Mouse (Mus musculus) heart, adult 8-10 months (tissue): ENCODE measurements around the gene Tesc. TPM values are rescaled to one million over a fixed set of nuclear protein-coding genes. Genes with fewer than 3 reads are reported as not detected.

ENCODE experiments used
- DNase-seq: peaks from one replicate; pipeline ENCODE4 v3.0.0; 2022; ENCODE audit warnings: low spot score
- total RNA-seq, 4 experiments: library from RNA; stranded (reverse); gene quantifications; 2 replicates each; pipeline ENCODE4 v1.2.4; 2022

The Tesc gene
- total RNA-seq, 4 experiments from 2014 or later, result 204 to 264 (median 228) TPM

GRCm38 (mm10) chr5:118015669-118016068, 11.9 kb upstream of the Tesc start:
- no peak for DNase-seq

GRCm38 (mm10) chr5:118017527-118017926, 10.0 kb upstream of the Tesc start:
- no peak for DNase-seq

GRCm38 (mm10) chr5:118019905-118020304, 7.6 kb upstream of the Tesc start:
- DNase-seq, result no peak

GRCm38 (mm10) chr5:118023053-118023452, 4.5 kb upstream of the Tesc start:
- no peak for DNase-seq

GRCm38 (mm10) chr5:118025880-118026279, 1.7 kb upstream of the Tesc start:
- DNase-seq, result no peak

- DNase-seq, result no peak
Observed at GRCm38 (mm10) chr5:118026343-118026742, 1.2 kb upstream of the Tesc start.

- no peak for DNase-seq
Observed at GRCm38 (mm10) chr5:118027101-118027697, 344 bp upstream of the Tesc start.

GRCm38 (mm10) chr5:118028191-118029034, 870 bp downstream of the Tesc start:
- no peak for DNase-seq

- DNase-seq, result no peak
Observed at GRCm38 (mm10) chr5:118029035-118029408, 1.5 kb downstream of the Tesc start.

GRCm38 (mm10) chr5:118029420-118029819, 1.9 kb downstream of the Tesc start:
- DNase-seq, result no peak

- DNase-seq, result no peak
Observed at GRCm38 (mm10) chr5:118030022-118030675, 2.6 kb downstream of the Tesc start.

- no peak for DNase-seq
Observed at GRCm38 (mm10) chr5:118031059-118031458, 3.5 kb downstream of the Tesc start.

- DNase-seq, result no peak
Observed at GRCm38 (mm10) chr5:118031508-118031907, 4.0 kb downstream of the Tesc start.

GRCm38 (mm10) chr5:118033328-118033727, 5.8 kb downstream of the Tesc start:
- no peak for DNase-seq

- no peak for DNase-seq
Observed at GRCm38 (mm10) chr5:118033740-118034139, 6.2 kb downstream of the Tesc start.

GRCm38 (mm10) chr5:118034632-118035031, 7.1 kb downstream of the Tesc start:
- no peak for DNase-seq

- no peak for DNase-seq
Observed at GRCm38 (mm10) chr5:118035786-118036185, 8.2 kb downstream of the Tesc start.

- no peak for DNase-seq
Observed at GRCm38 (mm10) chr5:118036888-118037797, 9.6 kb downstream of the Tesc start.

- no peak for DNase-seq
Observed at GRCm38 (mm10) chr5:118037798-118038484, 10.4 kb downstream of the Tesc start.

- no peak for DNase-seq
Observed at GRCm38 (mm10) chr5:118039241-118039668, 11.7 kb downstream of the Tesc start.

GRCm38 (mm10) chr5:118042599-118042998, 15.1 kb downstream of the Tesc start:
- no peak for DNase-seq
